Mouse (Mus musculus) ovary, adult 18-20 months (tissue): Measurements from ENCODE around the gene Utf1.

Experiments used
- DNase-seq: peaks from one replicate; pipeline ENCODE4 v3.0.0; 2022; ENCODE audit warnings: low spot score, mixed read lengths

The Utf1 gene

DNA sequence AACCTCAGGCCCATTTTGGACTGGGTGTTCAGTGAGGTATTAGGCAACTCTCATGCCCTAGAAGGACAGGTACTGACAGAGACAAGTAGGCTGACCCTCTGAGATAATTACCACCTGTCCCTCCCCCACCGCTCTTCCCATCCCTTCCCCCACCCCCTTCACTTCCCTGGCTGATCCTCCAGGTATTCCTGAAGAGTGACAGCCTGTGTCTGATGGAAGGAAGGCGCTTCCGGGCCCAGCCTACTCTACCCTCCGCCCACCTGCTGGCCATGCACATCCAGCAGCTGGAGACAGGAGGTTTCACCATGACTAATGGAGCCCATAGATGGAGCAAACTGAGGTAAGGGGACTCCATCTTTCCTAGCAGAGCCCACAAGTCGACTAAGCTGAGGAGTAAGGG is 5.8 kb upstream of the Utf1 start:
- DNase-seq: no peak

DNA sequence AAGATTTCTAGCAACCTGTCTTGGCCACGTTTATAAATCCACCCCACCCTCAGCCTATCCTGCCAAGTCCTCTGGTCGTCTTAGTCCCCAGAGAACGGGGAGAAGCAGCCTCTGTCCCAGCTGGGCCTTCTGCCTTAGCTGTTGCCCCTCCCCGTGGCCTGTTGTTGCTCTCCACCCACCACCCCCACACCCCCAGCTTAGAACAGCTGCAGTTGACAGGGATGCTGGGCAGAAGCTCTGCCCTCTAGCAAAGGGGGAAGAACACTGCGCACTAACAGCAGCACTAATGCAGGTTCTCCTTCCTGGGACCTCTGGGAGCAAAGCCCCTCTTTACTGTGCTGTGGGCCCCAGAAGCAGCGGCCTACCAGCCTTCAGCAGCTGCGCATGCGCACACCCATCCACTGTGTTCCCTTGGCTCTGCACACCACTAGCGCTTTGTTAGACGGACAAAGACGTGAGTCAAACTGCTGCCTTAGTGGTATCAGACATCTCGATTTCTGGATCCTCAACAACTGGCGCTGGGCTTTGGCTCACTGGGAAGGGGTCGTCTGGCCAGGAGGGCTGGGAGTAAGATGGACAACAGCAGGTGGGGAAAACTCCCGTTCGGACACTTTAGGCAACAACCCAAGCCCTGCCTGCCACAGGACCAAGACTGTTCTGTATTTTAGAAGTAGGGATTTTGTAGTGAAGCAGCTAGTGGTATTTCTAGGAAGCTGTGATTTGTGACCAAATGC is 2.9 kb upstream of the Utf1 start:
- DNase-seq: no peak

DNA sequence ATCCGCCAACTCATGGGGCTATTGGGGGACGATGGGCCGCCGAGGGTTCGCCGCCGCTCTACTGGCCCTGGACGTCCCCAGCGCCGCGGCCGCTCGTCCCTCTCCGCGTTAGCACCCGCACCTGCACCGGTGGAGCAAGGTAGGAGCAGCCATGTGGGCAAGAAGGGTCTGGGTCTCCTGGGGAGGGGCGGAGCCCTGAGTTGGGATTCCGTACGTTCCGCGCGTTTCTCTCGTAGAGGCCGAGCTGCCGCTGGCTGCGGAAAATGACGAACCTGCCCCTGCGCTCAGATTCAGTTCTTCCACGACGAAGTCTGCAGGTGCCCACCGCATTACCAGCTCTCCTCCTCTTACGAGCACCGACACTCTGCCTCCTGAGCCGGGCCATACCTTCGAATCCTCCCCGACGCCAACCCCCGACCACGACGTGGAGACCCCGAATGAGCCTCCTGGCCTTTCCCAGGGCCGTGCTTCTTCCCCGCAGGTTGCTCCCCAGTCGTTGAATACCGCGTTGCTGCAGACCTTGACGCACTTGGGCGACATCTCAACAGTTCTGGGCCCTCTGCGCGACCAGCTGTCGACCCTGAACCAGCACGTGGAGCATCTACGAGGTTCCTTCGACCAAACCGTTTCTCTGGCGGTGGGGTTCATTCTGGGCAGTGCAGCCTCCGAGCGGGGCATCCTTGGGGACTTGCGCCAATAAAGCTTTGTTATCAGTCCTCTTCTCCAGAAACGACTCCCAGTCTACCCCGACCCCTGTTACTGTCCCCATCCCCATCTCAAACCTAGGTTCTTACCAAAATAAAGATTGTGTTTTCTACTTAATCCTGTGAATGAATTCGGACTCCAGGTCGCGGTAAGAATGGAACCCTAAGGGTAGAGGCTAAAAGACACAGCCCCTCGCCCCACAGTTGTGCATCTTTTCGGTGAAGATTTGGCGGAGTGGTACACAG is 977 bp downstream of the Utf1 start:
- no peak for DNase-seq

DNA sequence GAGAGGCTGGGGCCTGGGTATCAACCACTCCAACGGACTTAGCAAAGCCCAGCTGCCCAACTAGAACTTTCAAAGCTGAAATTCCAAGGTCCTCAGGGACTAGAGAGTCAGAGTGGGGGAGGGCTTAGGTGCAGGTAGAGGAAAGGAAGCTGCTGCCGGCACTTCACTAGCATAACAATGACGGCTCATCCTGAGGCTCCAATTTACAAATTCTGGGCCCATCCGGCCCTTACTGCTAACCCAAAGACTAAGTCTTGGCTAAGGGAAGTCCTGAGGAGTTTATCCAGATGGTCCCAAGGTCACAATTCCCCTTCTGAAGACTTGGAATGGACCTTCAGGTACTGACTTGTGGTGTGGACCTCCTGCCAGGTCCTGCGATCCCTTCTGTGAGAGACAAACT is 1.9 kb downstream of the Utf1 start:
- DNase-seq: no peak

DNA sequence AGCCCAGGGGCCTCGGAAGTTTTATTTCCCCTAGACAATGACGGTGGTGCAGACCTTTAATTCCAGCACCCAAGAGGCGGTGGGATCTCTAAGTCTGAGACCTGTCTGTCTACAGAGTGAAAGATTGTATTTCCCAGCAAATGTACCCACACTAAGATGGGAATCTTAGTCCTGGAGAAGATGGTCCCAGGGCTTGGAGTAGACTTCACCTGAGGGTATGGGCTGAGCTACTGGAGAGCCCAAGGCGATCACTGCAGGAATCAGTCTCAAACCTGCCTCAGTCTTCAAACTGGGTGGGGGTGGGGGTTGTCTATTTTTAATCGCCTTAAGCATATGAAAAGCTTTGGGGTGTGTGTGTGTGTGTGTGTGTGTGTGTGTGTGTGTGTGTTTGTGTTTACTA is 2.4 kb downstream of the Utf1 start:
- no peak for DNase-seq

DNA sequence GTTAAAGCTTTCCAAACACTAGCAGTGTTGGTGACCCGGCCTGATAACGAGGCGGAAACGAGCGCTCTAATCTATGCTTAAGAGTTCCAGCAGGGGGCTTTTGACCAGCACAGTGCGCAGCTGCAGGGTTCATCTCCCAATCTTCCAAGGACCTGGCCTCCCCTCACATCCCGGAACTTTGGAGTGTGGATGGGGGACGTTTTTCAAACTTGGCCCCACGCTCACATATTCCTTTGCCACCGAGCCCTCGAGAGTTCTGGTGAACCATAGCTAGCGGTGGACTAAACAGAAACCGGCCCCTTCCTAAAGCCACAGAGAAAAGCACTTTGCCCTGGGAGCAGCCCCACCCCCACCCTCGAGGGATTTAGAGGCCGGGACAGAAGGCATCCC is 6.3 kb downstream of the Utf1 start:
- DNase-seq: peak; percentile 56

DNA sequence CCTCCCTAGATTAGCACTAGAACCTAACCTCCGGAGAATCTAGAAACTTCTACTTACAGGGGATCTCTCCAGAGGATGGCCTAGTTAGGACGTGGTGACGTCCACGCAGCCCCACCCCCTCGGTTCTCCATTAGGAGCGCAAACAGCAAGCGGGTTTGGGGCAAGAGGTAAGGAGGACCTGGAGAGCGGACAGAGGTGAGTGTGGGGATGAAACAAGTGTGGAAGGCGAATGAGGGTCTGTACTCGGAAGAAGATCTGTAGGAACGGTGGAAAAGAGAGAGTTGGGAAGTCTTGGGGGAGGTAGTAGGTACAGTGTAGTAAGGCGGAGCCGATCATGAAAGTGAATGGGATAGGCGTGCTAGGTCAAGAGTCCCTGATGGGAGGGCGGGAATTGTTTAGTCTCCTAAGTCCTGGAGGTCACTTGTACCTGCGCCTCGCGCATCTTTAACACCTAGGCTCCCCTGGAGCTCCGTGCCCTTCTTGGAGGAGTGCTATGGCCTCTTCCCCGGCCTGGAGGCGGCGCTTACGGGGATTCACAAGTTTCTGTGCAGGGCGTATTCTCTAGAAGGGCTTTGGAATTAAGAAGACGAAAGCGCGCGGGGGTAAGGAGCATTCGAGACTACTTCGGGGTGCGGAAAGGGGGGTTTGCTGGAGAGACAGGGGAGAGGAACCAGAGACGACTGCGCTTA is 6.8 kb downstream of the Utf1 start:
- DNase-seq: no peak

DNA sequence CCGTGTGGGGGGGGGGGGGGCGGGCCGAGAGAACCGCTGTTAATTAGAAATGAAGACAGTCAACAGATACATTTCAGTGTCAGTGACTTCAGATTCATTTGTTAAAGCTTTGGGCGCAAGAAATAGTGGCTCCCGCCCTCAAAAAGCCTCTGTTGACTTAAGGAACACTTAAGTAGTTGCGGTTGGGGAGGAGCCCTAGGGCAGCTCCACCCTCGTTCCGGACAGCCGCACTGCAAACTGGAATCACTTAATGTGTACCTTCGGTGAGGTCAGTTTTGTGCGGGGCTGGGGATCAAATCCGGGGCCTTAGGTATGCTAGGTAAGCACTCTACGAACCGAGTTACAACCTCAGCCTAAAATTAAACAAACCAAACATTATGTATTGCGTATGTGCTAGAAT is 7.5 kb downstream of the Utf1 start:
- DNase-seq: no peak

DNA sequence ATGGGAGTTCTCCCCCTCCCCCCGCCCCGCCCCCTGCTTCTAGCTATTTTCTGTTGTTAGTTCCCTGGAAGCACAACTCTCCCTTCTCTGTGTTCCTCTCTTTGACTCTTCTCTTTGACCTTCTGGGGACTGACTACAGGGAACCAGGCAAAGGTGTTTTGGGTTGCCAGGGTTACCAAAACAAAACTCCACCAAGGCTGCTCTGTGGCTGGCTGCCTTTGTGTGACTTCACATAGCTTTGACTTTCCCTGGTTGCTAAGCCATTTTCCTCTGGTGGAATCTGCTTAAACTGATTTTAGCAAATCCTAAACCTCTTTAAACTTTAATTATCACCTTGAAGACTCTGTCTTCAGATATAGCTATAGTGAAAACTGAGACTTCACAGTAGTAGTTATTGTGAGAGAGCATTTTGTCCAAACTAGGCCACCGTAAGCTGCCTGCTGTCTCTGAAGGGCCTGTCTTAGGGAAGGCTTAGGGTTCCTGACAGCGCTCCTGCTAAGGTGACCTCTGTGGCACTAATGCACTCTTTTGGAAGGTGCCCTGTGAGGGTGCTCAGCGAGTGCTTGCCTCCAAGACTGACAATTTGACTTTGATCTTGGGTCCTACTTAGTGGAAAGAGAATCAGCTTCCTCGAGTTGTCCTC is 8.5 kb downstream of the Utf1 start:
- DNase-seq: no peak

DNA sequence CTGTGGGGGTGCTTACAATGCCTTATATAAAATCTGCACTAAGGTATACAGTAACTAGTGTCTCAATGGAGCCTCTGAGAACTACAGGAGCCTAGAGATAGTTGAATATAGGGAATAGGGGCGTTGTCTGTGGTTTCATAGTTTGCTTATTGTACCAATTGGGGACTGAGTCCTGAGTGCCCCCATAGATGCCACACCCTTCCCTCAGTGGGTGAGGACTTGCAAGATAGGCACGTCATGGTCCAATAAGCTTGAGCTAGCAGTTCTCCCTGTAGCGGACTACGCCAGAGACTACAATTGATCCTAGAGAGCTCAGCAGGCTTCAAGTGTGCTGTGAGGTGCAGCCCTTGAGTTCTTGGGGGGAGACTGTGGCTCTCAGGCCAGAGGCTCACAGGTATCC is 11.9 kb downstream of the Utf1 start:
- DNase-seq: no peak

DNA sequence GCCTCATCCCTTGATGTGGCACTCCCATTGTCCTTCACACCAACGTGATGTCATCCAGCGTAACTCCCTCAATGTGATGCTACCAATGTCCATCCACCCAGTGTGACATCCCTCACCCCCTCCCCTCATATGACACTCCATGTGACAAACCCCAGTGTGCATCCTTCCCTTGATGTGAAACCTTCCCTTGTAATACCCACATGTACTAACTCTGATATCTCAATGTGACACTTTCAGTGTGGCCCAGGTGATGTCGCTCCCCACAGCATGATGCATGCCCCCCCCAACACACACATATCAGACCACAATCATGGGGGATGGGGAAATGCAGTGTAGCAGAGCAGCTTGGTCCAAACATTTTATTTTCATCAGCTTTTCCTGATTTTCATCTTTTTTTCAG is 13.1 kb downstream of the Utf1 start:
- DNase-seq: no peak

DNA sequence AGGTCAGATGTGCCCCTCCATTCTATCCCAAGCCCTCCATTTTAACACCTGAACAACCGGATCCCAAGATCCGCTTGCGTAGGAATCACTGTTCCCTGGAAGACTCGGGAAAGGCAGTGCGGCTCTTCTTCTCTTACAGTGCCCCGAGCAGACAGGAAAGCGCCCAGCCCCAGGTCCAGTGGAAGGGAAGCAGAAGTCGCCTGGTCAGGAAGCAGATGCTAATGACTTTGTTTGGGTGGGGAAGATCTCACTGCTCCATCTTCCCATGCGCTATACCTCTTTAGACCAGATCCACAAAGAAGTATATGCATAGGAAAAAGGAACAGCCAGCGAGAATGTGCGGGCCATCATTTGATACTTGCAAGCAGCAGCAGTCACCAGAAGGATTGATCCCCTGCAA is 13.8 kb downstream of the Utf1 start:
- DNase-seq: no peak

DNA sequence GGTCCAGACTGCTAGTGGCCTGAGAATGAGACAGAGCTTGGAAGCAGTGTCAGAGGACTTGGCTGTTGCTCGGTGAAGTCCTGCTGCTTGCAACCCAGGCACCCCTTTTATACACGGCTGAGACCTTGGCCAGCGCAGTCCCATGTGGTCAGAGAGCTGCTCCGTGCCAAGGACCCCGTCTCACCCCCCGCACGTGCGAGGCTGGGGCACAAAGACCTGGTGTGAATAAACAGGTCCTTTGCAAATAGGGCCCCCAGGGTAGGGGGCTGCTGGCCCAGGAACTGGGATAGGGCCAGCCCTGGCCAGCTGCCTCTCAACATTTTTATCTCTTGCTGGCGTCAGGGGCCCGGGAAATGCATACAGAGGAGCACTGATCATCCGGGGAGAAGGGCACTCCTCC is 14.4 kb downstream of the Utf1 start:
- DNase-seq: peak; percentile 90

DNA sequence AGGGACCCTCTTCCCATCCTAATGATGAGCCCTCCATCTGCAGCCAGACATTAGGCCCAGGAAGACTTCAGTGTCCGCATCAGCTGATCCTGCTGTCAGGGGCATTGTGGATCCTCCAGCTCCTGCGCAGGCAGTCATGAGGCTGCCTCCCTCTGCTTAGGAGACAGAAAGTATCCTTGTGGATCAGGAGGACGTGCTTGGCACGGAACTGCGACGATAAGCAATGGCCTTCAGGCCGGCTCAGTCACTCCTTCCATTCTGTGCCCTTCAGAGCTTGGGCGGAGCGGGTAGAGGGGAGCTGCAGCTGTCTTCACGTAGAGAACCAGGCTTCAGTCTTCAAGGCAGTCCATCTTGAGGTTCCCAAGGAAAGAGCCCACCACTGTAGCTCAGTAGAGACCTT is 17.6 kb downstream of the Utf1 start:
- peak; percentile 90 for DNase-seq

DNA sequence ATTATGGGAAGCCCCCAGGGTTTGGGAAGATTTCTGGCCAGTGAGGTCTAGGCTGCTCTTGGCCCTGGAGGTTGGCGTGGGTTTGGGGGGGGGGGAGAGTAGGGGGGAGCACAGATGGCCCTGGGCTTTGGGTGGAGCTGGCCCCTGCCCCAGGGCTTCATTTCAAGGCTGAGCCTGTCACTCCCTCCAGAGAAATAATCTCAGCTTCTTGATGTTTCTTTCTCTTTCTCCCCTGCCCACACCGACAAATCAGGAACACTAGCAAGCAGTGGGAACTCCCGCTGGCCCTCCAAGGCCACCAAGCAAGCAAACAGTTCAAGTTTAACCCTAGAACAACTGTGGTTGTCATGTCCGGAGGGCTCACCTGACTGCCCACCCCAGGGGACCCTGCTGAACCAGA is 20.2 kb downstream of the Utf1 start:
- peak; percentile 70 for DNase-seq

DNA sequence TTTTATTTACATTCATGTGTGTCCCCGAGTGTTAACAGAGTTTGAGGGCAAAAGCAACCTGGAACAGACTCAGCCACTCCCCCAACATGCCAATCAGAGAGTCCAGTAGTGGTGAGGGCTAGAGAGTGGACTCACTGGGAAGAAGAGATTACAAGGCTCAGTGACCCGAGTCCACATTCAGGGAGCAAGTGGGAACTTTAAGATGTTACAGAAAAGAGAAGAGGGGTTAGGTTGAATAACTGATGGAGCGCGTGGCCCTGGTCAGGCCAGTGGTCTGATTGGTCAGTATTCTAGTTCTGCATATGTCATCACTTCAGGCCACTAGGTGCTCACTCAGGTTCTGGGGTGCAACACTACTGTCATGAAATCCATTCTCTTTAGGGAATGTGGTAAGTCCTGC is 23.6 kb downstream of the Utf1 start:
- DNase-seq: no peak

DNA sequence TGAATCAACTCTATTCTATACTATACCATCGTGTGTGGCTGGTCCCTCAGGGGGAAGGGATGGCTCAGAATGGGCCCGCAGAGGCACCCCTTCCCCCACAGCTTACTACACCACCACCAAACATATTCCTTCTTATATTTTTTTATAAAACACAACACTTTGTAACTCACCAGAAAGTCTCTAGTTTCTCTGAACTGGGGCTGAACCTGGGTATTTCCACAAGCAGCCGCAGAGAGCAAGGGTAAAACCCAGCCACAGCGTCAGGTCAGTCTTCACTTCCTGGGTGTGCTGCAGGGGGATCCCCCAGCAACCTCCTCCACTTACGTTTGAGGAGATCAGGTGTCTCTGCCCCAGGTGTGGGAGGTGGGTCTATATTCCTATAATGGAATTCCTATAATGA is 24.8 kb downstream of the Utf1 start:
- DNase-seq: no peak

DNA sequence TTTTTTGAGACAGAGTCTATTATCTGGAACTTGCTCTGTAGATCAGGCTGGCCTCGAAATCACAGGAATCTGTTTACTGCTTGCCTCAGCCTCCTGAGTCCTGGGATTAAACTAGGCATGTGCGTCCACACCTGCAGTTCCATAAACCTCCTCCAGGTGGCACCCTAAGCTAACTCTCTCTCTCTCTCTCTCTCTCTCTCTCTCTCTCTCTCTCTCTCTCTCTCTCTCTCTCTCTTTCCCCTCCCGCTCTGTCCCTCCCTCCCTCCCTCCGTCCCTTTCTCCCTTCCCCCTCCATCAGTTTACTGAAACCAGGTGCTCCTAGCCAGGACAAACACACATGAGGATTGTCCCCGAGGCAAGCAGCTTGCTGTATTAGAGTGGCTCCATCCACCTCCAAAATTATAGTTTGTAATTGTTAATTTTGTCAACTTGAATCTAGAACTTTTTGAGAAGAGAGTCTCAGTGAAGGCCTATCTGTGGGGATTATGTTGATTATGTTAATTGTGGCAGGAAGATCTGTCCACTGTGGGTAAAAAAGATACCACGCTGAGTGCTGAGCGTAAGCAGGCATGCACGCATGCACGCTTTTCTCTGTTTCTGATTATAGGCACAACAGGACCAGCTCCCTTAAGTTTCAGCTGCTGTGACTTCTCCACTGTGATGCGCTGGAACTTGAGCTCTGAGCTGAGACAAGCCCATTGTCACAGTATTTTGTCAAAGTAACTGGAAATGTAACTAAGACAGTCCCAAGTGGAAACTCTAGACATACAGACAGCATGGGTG is 25.9 kb downstream of the Utf1 start:
- DNase-seq: peak; percentile 64

DNA sequence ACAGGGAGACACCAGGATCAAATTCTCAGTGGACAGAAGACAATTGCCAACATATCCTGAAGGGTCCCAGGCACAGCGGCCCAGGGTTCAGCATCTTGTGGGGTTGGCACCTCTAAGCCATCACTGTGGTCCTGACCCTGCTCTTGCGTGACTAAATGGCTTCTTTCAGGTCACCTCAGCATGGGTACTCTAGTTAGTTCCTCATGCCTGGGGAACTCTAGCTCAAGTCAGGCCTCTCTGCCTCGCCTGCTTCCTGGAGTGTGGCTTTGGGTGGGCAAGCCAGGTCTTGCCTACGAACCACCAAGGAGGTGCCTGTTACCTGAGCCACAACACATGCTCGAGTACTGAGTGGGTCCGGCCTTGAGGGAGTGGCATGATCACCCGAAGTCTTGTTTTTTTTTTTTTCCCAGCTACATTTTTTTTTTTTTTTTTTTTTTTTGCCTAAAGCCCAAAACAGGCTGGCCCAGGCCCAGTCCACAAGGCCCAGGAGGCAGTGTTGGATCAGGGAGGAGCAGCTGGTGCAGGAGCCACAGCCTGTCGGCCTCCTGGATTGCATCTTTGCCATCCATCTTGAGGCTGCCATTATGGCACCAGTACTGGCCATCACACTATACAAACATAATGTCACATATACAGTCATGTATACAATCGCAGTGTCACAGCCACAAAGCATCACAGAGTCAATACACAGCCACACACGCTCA is 26.8 kb downstream of the Utf1 start:
- DNase-seq: no peak

DNA sequence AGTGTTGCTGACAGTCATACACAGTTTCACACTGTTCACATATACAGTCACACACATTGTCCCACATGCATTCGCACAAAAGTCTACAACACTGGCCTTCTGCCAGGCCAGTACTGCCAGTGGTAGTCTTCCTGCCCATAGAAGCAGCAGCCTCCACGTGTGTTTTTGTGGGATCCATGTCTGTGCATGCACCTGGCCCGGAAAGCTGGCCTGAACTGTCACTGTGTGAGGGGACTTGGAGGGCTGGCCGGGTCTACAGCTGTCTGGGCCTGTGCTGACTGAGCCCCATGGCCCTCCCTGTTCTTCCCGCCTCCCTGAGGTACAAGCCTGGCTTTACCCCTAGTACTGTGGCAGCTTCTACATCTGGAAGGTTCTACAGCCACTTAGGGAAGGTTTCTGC is 27.4 kb downstream of the Utf1 start:
- DNase-seq: no peak

DNA sequence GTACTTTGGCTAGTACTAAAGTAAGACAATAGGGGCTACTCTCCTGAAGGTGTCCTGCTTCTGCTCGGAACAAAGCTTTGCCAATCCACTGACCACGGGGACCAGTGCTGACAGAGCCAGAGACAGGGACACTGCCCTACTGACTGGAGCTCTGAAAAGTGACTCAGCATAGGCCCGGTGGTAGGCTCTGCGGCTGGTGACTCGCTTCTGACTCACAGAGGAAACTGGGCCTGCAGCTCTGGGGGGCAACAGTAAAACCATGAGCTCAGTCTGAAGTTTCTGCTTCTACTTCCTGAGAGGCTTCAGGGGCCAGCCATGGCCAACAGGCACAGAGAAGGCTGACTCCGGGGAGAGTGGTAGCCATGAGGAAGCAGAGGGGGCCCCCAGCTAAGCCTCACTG is 27.8 kb downstream of the Utf1 start:
- no peak for DNase-seq
